Mouse (Mus musculus) urinary bladder, adult 18-20 months (tissue): ENCODE data around the gene Hhat.

ENCODE experiments used
- DNase-seq, 2 experiments: peaks; one replicate each; pipeline ENCODE4 v3.0.0; 2022; ENCODE audit warnings: low spot score in 2 of 2, mixed read lengths in 2 of 2

The Hhat gene

GRCm38 (mm10) chr1:192557978-192558594 lies 212.9 kb downstream of the Hhat start:
- DNase-seq = no peak

GRCm38 (mm10) chr1:192555516-192555915 lies 215.5 kb downstream of the Hhat start:
- no peak for DNase-seq

GRCm38 (mm10) chr1:192550561-192550960 lies 220.5 kb downstream of the Hhat start:
- DNase-seq = no peak

- no peak for DNase-seq
These were observed 224.2 kb downstream of the Hhat start for GRCm38 (mm10) chr1:192546843-192547242.

- no peak for DNase-seq
These were observed 226.1 kb downstream of the Hhat start for GRCm38 (mm10) chr1:192544901-192545300.

GRCm38 (mm10) chr1:192544091-192544490 lies 226.9 kb downstream of the Hhat start:
- DNase-seq = no peak

GRCm38 (mm10) chr1:192543686-192544085 lies 227.3 kb downstream of the Hhat start:
- DNase-seq = no peak

GRCm38 (mm10) chr1:192542093-192542492 lies 228.9 kb downstream of the Hhat start:
- DNase-seq = no peak

GRCm38 (mm10) chr1:192537169-192537568 lies 233.9 kb downstream of the Hhat start:
- no peak for DNase-seq

- DNase-seq = no peak
These were observed 234.6 kb downstream of the Hhat start for GRCm38 (mm10) chr1:192536440-192536839.

- no peak for DNase-seq
These were observed 238.0 kb downstream of the Hhat start for GRCm38 (mm10) chr1:192533016-192533415.

- DNase-seq = no peak
These were observed 238.8 kb downstream of the Hhat start for GRCm38 (mm10) chr1:192532212-192532611.

- DNase-seq = no peak
These were observed 239.4 kb downstream of the Hhat start for GRCm38 (mm10) chr1:192531490-192532146.

- no peak for DNase-seq
These were observed 245.2 kb downstream of the Hhat start for GRCm38 (mm10) chr1:192525711-192526350.

- no peak for DNase-seq
These were observed 248.4 kb downstream of the Hhat start for GRCm38 (mm10) chr1:192522376-192523178.

GRCm38 (mm10) chr1:192520836-192521435 lies 250.1 kb downstream of the Hhat start:
- no peak for DNase-seq

- DNase-seq = no peak
These were observed 251.3 kb downstream of the Hhat start for GRCm38 (mm10) chr1:192519713-192520112.

- no peak for DNase-seq
These were observed 255.7 kb downstream of the Hhat start for GRCm38 (mm10) chr1:192515373-192515772.

GRCm38 (mm10) chr1:192512821-192513220 lies 258.2 kb downstream of the Hhat start:
- DNase-seq = no peak

GRCm38 (mm10) chr1:192503651-192504050 lies 267.4 kb downstream of the Hhat start:
- DNase-seq = no peak

- no peak for DNase-seq
These were observed 268.2 kb downstream of the Hhat start for GRCm38 (mm10) chr1:192502835-192503234.

- DNase-seq = no peak
These were observed 269.0 kb downstream of the Hhat start for GRCm38 (mm10) chr1:192502016-192502415.
